Mouse (Mus musculus) gastrocnemius, postnatal 4 days (tissue): ENCODE results near the gene Bcl2a1d. TPM values are rescaled to one million over a fixed set of nuclear protein-coding genes. Genes with fewer than 3 reads are reported as not detected.
"Not testable (repeated sequence)": the region's sequence is repeated elsewhere in the genome, so short reads cannot be mapped to it uniquely, and the experiment has no call there.

Source experiments
- DNase-seq, 2 experiments: peaks; one replicate each; pipeline ENCODE4 v3.0.0; 2021 to 2022; ENCODE audit warnings: low spot score in 2 of 2, mixed read lengths in 2 of 2
- total RNA-seq, 2 experiments: library from RNA; stranded (reverse); gene quantifications; 2 replicates each; pipeline ENCODE4 v1.2.3; 2021

Bcl2a1d gene
- total RNA-seq, 2 experiments from 2014 or later: 0.47 TPM; not detected in 1

GRCm38 (mm10) chr9:88705157-88705556 lies 26.6 kb downstream of the Bcl2a1d start:
- DNase-seq: not testable (repeated sequence)

- not testable (repeated sequence) for DNase-seq
These were observed 33.0 kb downstream of the Bcl2a1d start for GRCm38 (mm10) chr9:88698746-88699145.

GRCm38 (mm10) chr9:88691307-88691706 lies 40.4 kb downstream of the Bcl2a1d start:
- not testable (repeated sequence) for DNase-seq

DNA sequence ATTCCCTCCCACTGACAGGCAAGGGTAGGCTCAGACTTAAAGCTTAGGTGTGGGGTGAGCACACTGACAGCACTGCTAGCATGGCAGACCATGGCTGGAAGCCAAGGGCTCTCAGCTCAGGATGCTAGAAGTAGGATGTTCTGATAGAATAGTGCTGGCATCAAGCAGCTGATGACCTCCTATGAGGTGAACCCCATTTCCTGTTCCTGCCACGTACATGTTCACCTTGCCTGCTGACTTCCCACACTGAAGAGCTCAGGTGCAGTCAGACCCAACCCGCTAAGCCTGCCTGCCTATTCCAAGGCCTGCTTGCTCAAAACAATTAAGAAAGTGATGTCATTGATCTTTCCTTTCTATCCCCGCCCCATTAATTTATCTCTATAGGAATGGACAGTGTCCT lies 42.3 kb downstream of the Bcl2a1d start:
- DNase-seq: not testable (repeated sequence)

DNA sequence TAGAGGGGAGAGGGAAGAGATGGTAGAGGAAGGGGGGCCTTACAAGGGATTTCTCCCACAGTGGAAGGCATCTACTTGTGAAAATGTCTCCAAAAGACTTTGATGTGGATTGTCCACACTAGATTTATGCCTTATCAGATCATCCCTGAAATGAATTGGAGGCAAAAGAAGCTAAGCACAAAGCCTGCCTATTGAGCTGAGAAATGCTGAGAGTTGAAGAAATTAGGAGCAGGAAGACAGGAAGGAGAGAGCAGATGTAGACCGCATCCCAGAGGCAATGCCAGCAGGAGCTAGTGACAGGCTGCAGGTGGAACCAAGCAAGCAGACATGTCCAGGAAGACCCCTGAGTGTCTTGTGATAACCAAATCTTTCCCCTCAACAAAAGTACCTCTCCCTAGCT lies 45.0 kb downstream of the Bcl2a1d start:
- not testable (repeated sequence) for DNase-seq

Other genes with a start within 250 kb of the Bcl2a1d start
- 100 to 1,000 TPM in 1 of 2 experiments, 10 to 100 TPM in 1; 91.0 to 105 TPM for gene Syncrip, start 249.3 kb downstream of the Bcl2a1d start, total RNA-seq
- 1 to 10 TPM; 6.1 to 6.3 TPM for gene Zfp949, start 183.9 kb downstream of the Bcl2a1d start, total RNA-seq
- not detected for gene Trim43a, start 151.0 kb downstream of the Bcl2a1d start, total RNA-seq
- gene Mthfsl, start 11.6 kb downstream of the Bcl2a1d start, total RNA-seq: 10 to 100 TPM; 18.3 to 18.9 TPM
- gene Trim43c, start 107.2 kb upstream of the Bcl2a1d start, total RNA-seq: not detected
- gene Bcl2a1a, start 225.0 kb upstream of the Bcl2a1d start, total RNA-seq: not detected